Mouse (Mus musculus) heart, embryonic 12.5 days (tissue): Measurements from ENCODE around the gene Nup107. TPM values are rescaled to one million over a fixed set of nuclear protein-coding genes. Genes with fewer than 3 reads are reported as not detected.

Experiments used
- ATAC-seq: fragments of 200-750 bp; cut with Nextera tagmentation; 2 replicates; pipeline ENCODE4 v1.8.0; 2017; ENCODE audit warnings: moderate TSS enrichment, moderate library complexity; ENCODE audit not compliant: insufficient number of reproducible peaks, low FRiP score
- H3K27ac ChIP-seq: fragments of 300-500 bp; sonication (generic); 2 replicates; pipeline ENCODE4 v1.5.1; 2016; ENCODE audit warnings: mild to moderate bottlenecking, moderate library complexity; ENCODE audit not compliant: poor library complexity, severe bottlenecking
- H3K27me3 ChIP-seq: fragments of 300-500 bp; sonication (generic); replicated peaks from 2 replicates; pipeline ENCODE4 v1.6.1; 2016; ENCODE audit warnings: mild to moderate bottlenecking, moderate library complexity
- H3K36me3 ChIP-seq: fragments of 300-500 bp; sonication (generic); 2 replicates; pipeline ENCODE4 v1.6.1; 2016; ENCODE audit warnings: mild to moderate bottlenecking, moderate library complexity
- H3K4me1 ChIP-seq: fragments of 300-500 bp; sonication (generic); replicated peaks from 2 replicates; pipeline ENCODE4 v1.6.1; 2016; ENCODE audit warnings: mild to moderate bottlenecking
- H3K4me2 ChIP-seq: fragments of 300-500 bp; sonication (generic); 2 replicates; pipeline ENCODE4 v1.6.1; 2016; ENCODE audit warnings: mild to moderate bottlenecking, moderate library complexity
- H3K4me3 ChIP-seq: fragments of 300-500 bp; sonication (generic); 2 replicates; pipeline ENCODE4 v1.5.1; 2016; ENCODE audit warnings: mild to moderate bottlenecking
- H3K9ac ChIP-seq: fragments of 300-500 bp; sonication (generic); 2 replicates; pipeline ENCODE4 v1.6.1; 2016; ENCODE audit warnings: mild to moderate bottlenecking, moderate library complexity
- H3K9me3 ChIP-seq: fragments of 300-500 bp; sonication (generic); replicated peaks from 2 replicates; pipeline ENCODE4 v1.6.1; 2016; ENCODE audit warnings: mild to moderate bottlenecking, moderate library complexity
- WGBS: fragments of 180-500 bp; shearing (Covaris S2); methylation state at CpG from one replicate; pipeline ENCODE4 v1.1.7; 2016; 5-methylcytosine and 5-hydroxymethylcytosine counted together
- polyA plus RNA-seq: library from polyadenylated mRNA; unstranded; fragments of >200 nt; fragmentation: Nextera tagmentation; extraction: Ambion mirVana; gene quantifications from 2 replicates; pipeline ENCODE4 v1.2.1, GENCODE M21; 2016

The Nup107 gene
- polyA plus RNA-seq, 1 experiment from 2014 or later: 72.0 TPM

- H3K27me3 ChIP-seq: no peaks in the 10 kb centered on the region
- ATAC-seq: no peak
- H3K4me3 ChIP-seq: no peak overlapping the region
- no peak overlapping the region for H3K4me2 ChIP-seq
- no peak overlapping the region for H3K27ac ChIP-seq
- H3K4me1 ChIP-seq: no peaks in the 10 kb centered on the region
- no peaks in the 10 kb centered on the region for H3K9me3 ChIP-seq
- H3K9ac ChIP-seq: no peak overlapping the region
- 87% methylated on average over 7 of the region's 7 CpGs for WGBS
- peaks cover 75% of the 10 kb centered on the region for H3K36me3 ChIP-seq
Measured at GRCm38 (mm10) chr10:117784646-117785045, 7.9 kb downstream of the Nup107 start.

- Histone ChIP-seq H3K4me2 (no peak overlapping the region), H3K9ac (no peak overlapping the region), H3K27ac (no peak overlapping the region), H3K36me3 (peaks cover 80% of the 10 kb centered on the region), H3K4me1 (no peaks in the 10 kb centered on the region), H3K4me3 (no peak overlapping the region), H3K9me3 (no peaks in the 10 kb centered on the region), H3K27me3 (no peaks in the 10 kb centered on the region)
- 91% methylated on average over 13 of the region's 13 CpGs for WGBS
- ATAC-seq: no peak
Measured at GRCm38 (mm10) chr10:117783786-117784420, 8.6 kb downstream of the Nup107 start.

GRCm38 (mm10) chr10:117782491-117783260, 9.8 kb downstream of the Nup107 start:
- peaks cover 85% of the 10 kb centered on the region for H3K36me3 ChIP-seq
- ATAC-seq: no peak
- no peaks in the 10 kb centered on the region for H3K27me3 ChIP-seq
- no peaks in the 10 kb centered on the region for H3K4me1 ChIP-seq
- H3K9ac ChIP-seq: no peak overlapping the region
- H3K4me3 ChIP-seq: no peak overlapping the region
- 93% methylated on average over 14 of the region's 14 CpGs for WGBS
- H3K9me3 ChIP-seq: no peaks in the 10 kb centered on the region
- no peak overlapping the region for H3K27ac ChIP-seq
- H3K4me2 ChIP-seq: no peak overlapping the region

GRCm38 (mm10) chr10:117782056-117782455, 10.4 kb downstream of the Nup107 start:
- Histone ChIP-seq H3K27ac (no peak overlapping the region), H3K27me3 (no peaks in the 10 kb centered on the region), H3K4me1 (no peaks in the 10 kb centered on the region), H3K4me2 (no peak overlapping the region), H3K9ac (no peak overlapping the region), H3K36me3 (peaks cover 83% of the 10 kb centered on the region), H3K9me3 (no peaks in the 10 kb centered on the region), H3K4me3 (no peak overlapping the region)
- WGBS: 87% methylated on average over 2 of the region's 2 CpGs
- ATAC-seq: no peak

GRCm38 (mm10) chr10:117781021-117781725, 11.3 kb downstream of the Nup107 start:
- no peak overlapping the region for H3K4me2 ChIP-seq
- no peak overlapping the region for H3K9ac ChIP-seq
- no peak for ATAC-seq
- no peaks in the 10 kb centered on the region for H3K27me3 ChIP-seq
- no peaks in the 10 kb centered on the region for H3K9me3 ChIP-seq
- no peaks in the 10 kb centered on the region for H3K4me1 ChIP-seq
- H3K36me3 ChIP-seq: peaks cover 81% of the 10 kb centered on the region
- H3K4me3 ChIP-seq: no peak overlapping the region
- no peak overlapping the region for H3K27ac ChIP-seq
- 93% methylated on average over 17 of the region's 17 CpGs for WGBS

GRCm38 (mm10) chr10:117780306-117780911, 12.1 kb downstream of the Nup107 start:
- H3K9me3 ChIP-seq: no peaks in the 10 kb centered on the region

GRCm38 (mm10) chr10:117779581-117780305, 12.8 kb downstream of the Nup107 start:
- WGBS: 93% methylated on average over 8 of the region's 8 CpGs
- no peaks in the 10 kb centered on the region for H3K9me3 ChIP-seq
- no peak for ATAC-seq
- H3K4me2 ChIP-seq: no peak overlapping the region
- H3K27me3 ChIP-seq: no peaks in the 10 kb centered on the region
- H3K9ac ChIP-seq: no peak overlapping the region
- H3K4me3 ChIP-seq: no peak overlapping the region
- no peaks in the 10 kb centered on the region for H3K4me1 ChIP-seq
- peaks cover 80% of the 10 kb centered on the region for H3K36me3 ChIP-seq
- no peak overlapping the region for H3K27ac ChIP-seq

More at GRCm38 (mm10) chr10:117780306-117780911, 12.1 kb downstream of the Nup107 start:
- Histone ChIP-seq H3K27me3 (no peaks in the 10 kb centered on the region), H3K36me3 (peaks cover 80% of the 10 kb centered on the region), H3K27ac (no peak overlapping the region), H3K9ac (no peak overlapping the region), H3K4me3 (no peak overlapping the region), H3K4me2 (no peak overlapping the region), H3K4me1 (no peaks in the 10 kb centered on the region)
- 95% methylated on average over 6 of the region's 6 CpGs for WGBS
- ATAC-seq: no peak

GRCm38 (mm10) chr10:117778951-117779350, 13.6 kb downstream of the Nup107 start:
- Histone ChIP-seq H3K4me1 (no peaks in the 10 kb centered on the region), H3K36me3 (peaks cover 81% of the 10 kb centered on the region), H3K4me3 (no peak overlapping the region), H3K27ac (no peak overlapping the region), H3K9ac (no peak overlapping the region), H3K4me2 (no peak overlapping the region), H3K9me3 (no peaks in the 10 kb centered on the region), H3K27me3 (no peaks in the 10 kb centered on the region)
- WGBS: 80% methylated on average over 4 of the region's 4 CpGs
- ATAC-seq: no peak

GRCm38 (mm10) chr10:117778328-117778910, 14.1 kb downstream of the Nup107 start:
- Histone ChIP-seq H3K4me1 (no peaks in the 10 kb centered on the region), H3K27me3 (no peaks in the 10 kb centered on the region), H3K4me3 (no peak overlapping the region), H3K9ac (no peak overlapping the region), H3K27ac (no peak overlapping the region), H3K36me3 (peaks cover 78% of the 10 kb centered on the region), H3K4me2 (no peak overlapping the region), H3K9me3 (no peaks in the 10 kb centered on the region)
- ATAC-seq: no peak
- WGBS: 93% methylated on average over 12 of the region's 12 CpGs

GRCm38 (mm10) chr10:117777501-117778327, 14.8 kb downstream of the Nup107 start:
- H3K36me3 ChIP-seq: peaks cover 83% of the 10 kb centered on the region
- H3K4me3 ChIP-seq: no peak overlapping the region
- no peak overlapping the region for H3K4me2 ChIP-seq
- no peaks in the 10 kb centered on the region for H3K9me3 ChIP-seq
- no peak overlapping the region for H3K9ac ChIP-seq
- no peaks in the 10 kb centered on the region for H3K27me3 ChIP-seq
- WGBS: 92% methylated on average over 17 of the region's 17 CpGs
- H3K27ac ChIP-seq: no peak overlapping the region
- no peaks in the 10 kb centered on the region for H3K4me1 ChIP-seq
- ATAC-seq: no peak
